Mouse (Mus musculus) induced T-regulatory cell, adult 2 months (primary cell): ENCODE measurements around the gene Stk10.

Experiments used
- DNase-seq: peaks from one replicate; pipeline ENCODE4 v3.0.0-alpha.2; 2012; ENCODE audit warnings: low read depth

Stk10 gene

GRCm38 (mm10) chr11:32549236-32549635 lies 16.1 kb downstream of the Stk10 start:
- DNase-seq = no peak

GRCm38 (mm10) chr11:32550102-32550501 lies 17.0 kb downstream of the Stk10 start:
- DNase-seq = peak; percentile 57

- DNase-seq = no peak
These were observed 18.0 kb downstream of the Stk10 start for GRCm38 (mm10) chr11:32551056-32551455.

- no peak for DNase-seq
These were observed 18.6 kb downstream of the Stk10 start for GRCm38 (mm10) chr11:32551579-32552297.

GRCm38 (mm10) chr11:32552401-32553090 lies 19.4 kb downstream of the Stk10 start:
- DNase-seq = no peak

GRCm38 (mm10) chr11:32553311-32554140 lies 20.4 kb downstream of the Stk10 start:
- peak; percentile 85 for DNase-seq

- peak; percentile 78 for DNase-seq
These were observed 21.3 kb downstream of the Stk10 start for GRCm38 (mm10) chr11:32554141-32555091.

GRCm38 (mm10) chr11:32555103-32555689 lies 22.1 kb downstream of the Stk10 start:
- DNase-seq = no peak

GRCm38 (mm10) chr11:32556333-32556990 lies 23.4 kb downstream of the Stk10 start:
- no peak for DNase-seq

GRCm38 (mm10) chr11:32558026-32558425 lies 24.9 kb downstream of the Stk10 start:
- DNase-seq = peak; percentile 74

GRCm38 (mm10) chr11:32558677-32559076 lies 25.6 kb downstream of the Stk10 start:
- peak; percentile 74 for DNase-seq

GRCm38 (mm10) chr11:32560015-32560770 lies 27.1 kb downstream of the Stk10 start:
- no peak for DNase-seq

GRCm38 (mm10) chr11:32561465-32562355 lies 28.6 kb downstream of the Stk10 start:
- peak; percentile 77 for DNase-seq

GRCm38 (mm10) chr11:32562706-32563105 lies 29.6 kb downstream of the Stk10 start:
- DNase-seq = no peak

- peak; percentile 63 for DNase-seq
These were observed 30.6 kb downstream of the Stk10 start for GRCm38 (mm10) chr11:32563660-32564059.

GRCm38 (mm10) chr11:32564629-32565028 lies 31.5 kb downstream of the Stk10 start:
- DNase-seq = no peak

GRCm38 (mm10) chr11:32565088-32565487 lies 32.0 kb downstream of the Stk10 start:
- DNase-seq = peak; percentile 57

- DNase-seq = no peak
These were observed 33.1 kb downstream of the Stk10 start for GRCm38 (mm10) chr11:32566184-32566583.
